Mouse (Mus musculus): ENCODE measurements at regions not wholly inside any gene's neighbourhood (a gene's known extent, or its start where the extent isn't known, plus 50 kb on each side); places are given as distances from the start of the nearest gene placed in this dataset.

- no peaks in the 10 kb centered on the region for H3K4me1 ChIP-seq (ENCODE audit: insufficient read depth)
- WGBS, result 60% methylated on average over 11 of the region's 11 CpGs
- TF ChIP-seq CTCF (IDR thresholded peaks at IDR 0.05; ENCODE audit: low read depth), result no peak
- H3K27me3 ChIP-seq (ENCODE audit: insufficient read depth, low read length), result 0 out of 2 replicates have a peak, but pooled peaks cover 7% of the 10 kb centered on the region
- no peak overlapping the region for H3K4me2 ChIP-seq (ENCODE audit: low read depth)
- no peak overlapping the region for H3K4me3 ChIP-seq (ENCODE audit: low read depth, low read length)
- H3K27ac ChIP-seq (ENCODE audit: low read depth, low read length), result no peak overlapping the region
- DNase-seq, result no peak
- H3K36me3 ChIP-seq (ENCODE audit: insufficient read depth), result no peaks in the 10 kb centered on the region
- H3K9me3 ChIP-seq (ENCODE audit: low read length), result no peaks in the 10 kb centered on the region
- ATAC-seq, result no peak
- no peak overlapping the region for H3K9ac ChIP-seq
Observed at GRCm38 (mm10) chr2:180395279-180396034, 60.6 kb upstream of the Slco4a1 start.

GRCm38 (mm10) chr2:180392846-180393700, 58.6 kb upstream of the Gata5 start:
- Histone ChIP-seq H3K9me3 (ENCODE audit: low read length) (no peaks in the 10 kb centered on the region), H3K9ac (no peak overlapping the region), H3K27me3 (ENCODE audit: insufficient read depth, low read length) (peaks cover 15% of the 10 kb centered on the region), H3K36me3 (ENCODE audit: insufficient read depth) (no peaks in the 10 kb centered on the region), H3K4me3 (ENCODE audit: low read depth, low read length) (no peak overlapping the region), H3K4me2 (ENCODE audit: low read depth) (no peak overlapping the region), H3K27ac (ENCODE audit: low read depth, low read length) (no peak overlapping the region), H3K4me1 (ENCODE audit: insufficient read depth) (no peaks in the 10 kb centered on the region)
- ATAC-seq (no peak), DNase-seq (no peak)
- TF ChIP-seq CTCF (IDR thresholded peaks at IDR 0.05; ENCODE audit: low read depth), result no peak
- WGBS, result 69% methylated on average over 16 of the region's 16 CpGs

- WGBS, result 90% methylated on average over 6 of the region's 6 CpGs
- DNase-seq (no peak), ATAC-seq (no peak)
- no peak for TF ChIP-seq CTCF (IDR thresholded peaks at IDR 0.05; ENCODE audit: low read depth)
- Histone ChIP-seq H3K27me3 (ENCODE audit: insufficient read depth, low read length) (peaks cover 21% of the 10 kb centered on the region), H3K9ac (no peak overlapping the region), H3K27ac (ENCODE audit: low read depth, low read length) (no peak overlapping the region), H3K4me2 (ENCODE audit: low read depth) (no peak overlapping the region), H3K36me3 (ENCODE audit: insufficient read depth) (no peaks in the 10 kb centered on the region), H3K9me3 (ENCODE audit: low read length) (no peaks in the 10 kb centered on the region), H3K4me1 (ENCODE audit: insufficient read depth) (no peaks in the 10 kb centered on the region), H3K4me3 (ENCODE audit: low read depth, low read length) (no peak overlapping the region)
Observed at GRCm38 (mm10) chr2:180392298-180392697, 57.8 kb upstream of the Gata5 start.

- 93% methylated on average over 3 of the region's 3 CpGs for WGBS
Observed at GRCm38 (mm10) chr2:180391349-180391748, 56.9 kb upstream of the Gata5 start.

GRCm38 (mm10) chr2:180390216-180390996, 55.9 kb upstream of the Gata5 start:
- DNase-seq, result no peak
- H3K27ac ChIP-seq (ENCODE audit: low read depth, low read length), result no peak overlapping the region
- ATAC-seq, result no peak
- no peak overlapping the region for H3K4me3 ChIP-seq (ENCODE audit: low read depth, low read length)
- no peak for TF ChIP-seq CTCF (IDR thresholded peaks at IDR 0.05; ENCODE audit: low read depth)
- H3K27me3 ChIP-seq (ENCODE audit: insufficient read depth, low read length), result peaks cover 35% of the 10 kb centered on the region
- no peak overlapping the region for H3K9ac ChIP-seq
- no peaks in the 10 kb centered on the region for H3K4me1 ChIP-seq (ENCODE audit: insufficient read depth)
- 85% methylated on average over 15 of the region's 15 CpGs for WGBS
- no peaks in the 10 kb centered on the region for H3K9me3 ChIP-seq (ENCODE audit: low read length)
- no peaks in the 10 kb centered on the region for H3K36me3 ChIP-seq (ENCODE audit: insufficient read depth)
- H3K4me2 ChIP-seq (ENCODE audit: low read depth), result no peak overlapping the region

More at GRCm38 (mm10) chr2:180391349-180391748, 56.9 kb upstream of the Gata5 start:
- peaks cover 30% of the 10 kb centered on the region for H3K27me3 ChIP-seq (ENCODE audit: insufficient read depth, low read length)
- H3K4me3 ChIP-seq (ENCODE audit: low read depth, low read length), result no peak overlapping the region
- H3K4me2 ChIP-seq (ENCODE audit: low read depth), result no peak overlapping the region
- no peaks in the 10 kb centered on the region for H3K36me3 ChIP-seq (ENCODE audit: insufficient read depth)
- no peak overlapping the region for H3K9ac ChIP-seq
- H3K27ac ChIP-seq (ENCODE audit: low read depth, low read length), result no peak overlapping the region
- H3K4me1 ChIP-seq (ENCODE audit: insufficient read depth), result no peaks in the 10 kb centered on the region
- DNase-seq (no peak), ATAC-seq (no peak)
- no peak for TF ChIP-seq CTCF (IDR thresholded peaks at IDR 0.05; ENCODE audit: low read depth)
- no peaks in the 10 kb centered on the region for H3K9me3 ChIP-seq (ENCODE audit: low read length)

GRCm38 (mm10) chr2:180389486-180389885, 55.0 kb upstream of the Gata5 start:
- Histone ChIP-seq H3K27ac (ENCODE audit: low read depth, low read length) (no peak overlapping the region), H3K27me3 (ENCODE audit: insufficient read depth, low read length) (peaks cover 41% of the 10 kb centered on the region), H3K4me3 (ENCODE audit: low read depth, low read length) (no peak overlapping the region), H3K9me3 (ENCODE audit: low read length) (no peaks in the 10 kb centered on the region), H3K4me2 (ENCODE audit: low read depth) (no peak overlapping the region), H3K9ac (no peak overlapping the region), H3K4me1 (ENCODE audit: insufficient read depth) (no peaks in the 10 kb centered on the region), H3K36me3 (ENCODE audit: insufficient read depth) (no peaks in the 10 kb centered on the region)
- no peak for TF ChIP-seq CTCF (IDR thresholded peaks at IDR 0.05; ENCODE audit: low read depth)
- WGBS, result 45% methylated on average over 2 of the region's 2 CpGs
- DNase-seq, result no peak
- no peak for ATAC-seq
